Mouse (Mus musculus) brain, embryonic 14.5 days (tissue): ENCODE measurements around the gene Pla2g4b.

Experiments
- CTCF ChIP-seq: fragments of 200-500 bp; IDR thresholded peaks from 2 replicates; pipeline ENCODE4 v1.5.1; 2012; ENCODE audit warnings: inconsistent platforms, mild to moderate bottlenecking, moderate library complexity, borderline replicate concordance; ENCODE audit not compliant: insufficient read depth, insufficient read length; ENCODE audit errors: extremely low read depth
- POLR2A ChIP-seq: fragments of 200-500 bp; IDR thresholded peaks from 2 replicates; pipeline ENCODE4 v1.6.1; 2012; ENCODE audit warnings: mild to moderate bottlenecking, inconsistent platforms, borderline replicate concordance; ENCODE audit not compliant: poor library complexity, insufficient read depth, insufficient read length, severe bottlenecking; ENCODE audit errors: extremely low read depth

GRCm38 (mm10) chr2:120087897-120088296 lies 54.7 kb downstream of the Pla2g4b start:
- TF ChIP-seq CTCF (no peak), POLR2A (no peak)
